Mouse (Mus musculus): ENCODE measurements around the gene Ptpn13. TPM values are rescaled to one million over a fixed set of nuclear protein-coding genes. Genes with fewer than 3 reads are reported as not detected.

Ptpn13 gene
- polyA plus RNA-seq, 1 experiment from 2014 or later: 16.4 TPM

- H3K9ac ChIP-seq (ENCODE audit: low read length): no peak overlapping the region
- DNase-seq (ENCODE audit: low spot score) (no peak), ATAC-seq (ENCODE audit: insufficient read depth, low FRiP score, low TSS enrichment) (no peak)
- WGBS: 68% methylated on average over 13 of the region's 13 CpGs
- no peak overlapping the region for H3K27ac ChIP-seq (ENCODE audit: low read depth, low read length)
- no peaks in the 10 kb centered on the region for H3K4me1 ChIP-seq (ENCODE audit: control insufficient read depth, insufficient read depth, low read length)
- H3K4me2 ChIP-seq (ENCODE audit: low read depth): no peak overlapping the region
- no peak overlapping the region for H3K4me3 ChIP-seq (ENCODE audit: low read depth, low read length)
- no peaks in the 10 kb centered on the region for H3K27me3 ChIP-seq (ENCODE audit: control insufficient read depth, insufficient read depth, low read length)
- H3K36me3 ChIP-seq (ENCODE audit: control insufficient read depth, insufficient read depth, low read length): no peaks in the 10 kb centered on the region
- H3K9me3 ChIP-seq (ENCODE audit: control insufficient read depth, low read length): no peaks in the 10 kb centered on the region
Observed at GRCm38 (mm10) chr5:103595394-103596226, 170.6 kb downstream of the Ptpn13 start.

DNA sequence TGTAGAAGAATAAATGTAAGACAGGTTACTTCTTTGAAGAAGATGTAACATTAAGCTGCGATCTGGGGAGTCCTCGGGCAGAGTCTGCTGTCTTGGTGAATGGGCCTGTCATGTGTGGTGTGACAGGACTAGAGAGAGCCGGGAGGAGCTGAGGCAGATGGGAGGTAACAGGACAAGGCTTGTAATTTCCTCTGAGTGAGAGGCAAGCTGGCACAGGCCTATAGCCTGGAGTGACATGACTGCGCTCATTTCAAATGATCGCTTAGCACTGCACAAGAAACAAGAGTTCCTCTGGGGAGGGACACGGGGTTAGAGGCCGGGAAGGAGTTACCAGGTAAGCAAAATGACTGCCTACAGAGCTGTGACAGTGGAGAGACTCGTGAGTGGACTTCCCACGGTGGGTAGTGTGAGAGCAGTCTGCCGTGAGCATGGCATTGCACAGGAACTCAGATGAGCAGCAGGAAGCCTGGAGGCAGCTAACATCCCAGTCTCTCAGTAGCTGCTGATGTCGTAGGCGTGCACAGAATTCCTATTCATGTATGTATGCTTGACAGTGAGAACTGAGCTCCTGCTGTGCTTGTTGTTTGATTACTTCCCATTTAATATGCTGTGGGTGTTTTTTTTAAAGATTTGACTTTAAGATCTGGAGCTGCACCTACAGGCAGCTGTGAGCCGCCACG is 171.6 kb downstream of the Ptpn13 start:
- no peaks in the 10 kb centered on the region for H3K27me3 ChIP-seq (ENCODE audit: control insufficient read depth, insufficient read depth, low read length)
- H3K27ac ChIP-seq (ENCODE audit: low read depth, low read length): no peak overlapping the region
- no peaks in the 10 kb centered on the region for H3K36me3 ChIP-seq (ENCODE audit: control insufficient read depth, insufficient read depth, low read length)
- no peaks in the 10 kb centered on the region for H3K9me3 ChIP-seq (ENCODE audit: control insufficient read depth, low read length)
- no peak overlapping the region for H3K9ac ChIP-seq (ENCODE audit: low read length)
- no peak overlapping the region for H3K4me2 ChIP-seq (ENCODE audit: low read depth)
- 75% methylated on average over 14 of the region's 14 CpGs for WGBS
- DNase-seq (ENCODE audit: low spot score): no peak
- ATAC-seq (ENCODE audit: insufficient read depth, low FRiP score, low TSS enrichment): no peak
- no peak overlapping the region for H3K4me3 ChIP-seq (ENCODE audit: low read depth, low read length)
- H3K4me1 ChIP-seq (ENCODE audit: control insufficient read depth, insufficient read depth, low read length): no peaks in the 10 kb centered on the region

GRCm38 (mm10) chr5:103597604-103598003 is 172.6 kb downstream of the Ptpn13 start:
- Histone ChIP-seq H3K36me3 (ENCODE audit: control insufficient read depth, insufficient read depth, low read length) (no peaks in the 10 kb centered on the region), H3K27me3 (ENCODE audit: control insufficient read depth, insufficient read depth, low read length) (no peaks in the 10 kb centered on the region), H3K9ac (ENCODE audit: low read length) (no peak overlapping the region), H3K27ac (ENCODE audit: low read depth, low read length) (no peak overlapping the region), H3K9me3 (ENCODE audit: control insufficient read depth, low read length) (no peaks in the 10 kb centered on the region), H3K4me2 (ENCODE audit: low read depth) (no peak overlapping the region), H3K4me1 (ENCODE audit: control insufficient read depth, insufficient read depth, low read length) (no peaks in the 10 kb centered on the region), H3K4me3 (ENCODE audit: low read depth, low read length) (no peak overlapping the region)
- WGBS: 65% methylated on average over 6 of the region's 6 CpGs
- ATAC-seq (ENCODE audit: insufficient read depth, low FRiP score, low TSS enrichment): no peak
- DNase-seq (ENCODE audit: low spot score): no peak

DNA sequence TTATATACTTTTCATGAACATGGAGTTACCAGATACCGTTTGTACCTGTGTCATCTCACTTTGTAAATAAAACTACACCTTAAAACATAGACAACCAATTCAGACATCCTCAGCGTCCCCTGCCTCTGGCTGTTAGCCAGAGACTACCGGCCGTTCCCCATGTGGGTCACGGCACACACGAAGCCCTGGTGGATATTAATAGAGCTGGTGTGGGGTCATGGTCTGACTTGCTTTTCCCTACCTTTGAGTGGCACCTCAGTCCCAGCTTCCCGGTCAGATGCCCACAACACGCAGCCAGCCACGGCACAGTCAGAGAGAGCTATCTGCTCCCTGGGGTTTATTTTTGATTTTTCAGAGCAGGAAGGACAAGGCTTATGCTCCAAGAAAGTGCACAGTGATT is 173.3 kb downstream of the Ptpn13 start:
- Histone ChIP-seq H3K9me3 (ENCODE audit: control insufficient read depth, low read length) (no peaks in the 10 kb centered on the region), H3K4me2 (ENCODE audit: low read depth) (no peak overlapping the region), H3K4me3 (ENCODE audit: low read depth, low read length) (no peak overlapping the region), H3K36me3 (ENCODE audit: control insufficient read depth, insufficient read depth, low read length) (no peaks in the 10 kb centered on the region), H3K4me1 (ENCODE audit: control insufficient read depth, insufficient read depth, low read length) (no peaks in the 10 kb centered on the region), H3K27me3 (ENCODE audit: control insufficient read depth, insufficient read depth, low read length) (no peaks in the 10 kb centered on the region), H3K9ac (ENCODE audit: low read length) (no peak overlapping the region), H3K27ac (ENCODE audit: low read depth, low read length) (no peak overlapping the region)
- ATAC-seq (ENCODE audit: insufficient read depth, low FRiP score, low TSS enrichment): no peak
- 92% methylated on average over 9 of the region's 9 CpGs for WGBS
- DNase-seq (ENCODE audit: low spot score): no peak

- ATAC-seq (ENCODE audit: insufficient read depth, low FRiP score, low TSS enrichment) (no peak), DNase-seq (ENCODE audit: low spot score) (no peak)
- Histone ChIP-seq H3K4me1 (ENCODE audit: control insufficient read depth, insufficient read depth, low read length) (no peaks in the 10 kb centered on the region), H3K27ac (ENCODE audit: low read depth, low read length) (no peak overlapping the region), H3K27me3 (ENCODE audit: control insufficient read depth, insufficient read depth, low read length) (no peaks in the 10 kb centered on the region), H3K36me3 (ENCODE audit: control insufficient read depth, insufficient read depth, low read length) (no peaks in the 10 kb centered on the region), H3K4me2 (ENCODE audit: low read depth) (no peak overlapping the region), H3K9ac (ENCODE audit: low read length) (no peak overlapping the region), H3K9me3 (ENCODE audit: control insufficient read depth, low read length) (no peaks in the 10 kb centered on the region), H3K4me3 (ENCODE audit: low read depth, low read length) (no peak overlapping the region)
- WGBS: 82% methylated on average over 5 of the region's 5 CpGs
Observed at GRCm38 (mm10) chr5:103598881-103599280, 173.9 kb downstream of the Ptpn13 start.

DNA sequence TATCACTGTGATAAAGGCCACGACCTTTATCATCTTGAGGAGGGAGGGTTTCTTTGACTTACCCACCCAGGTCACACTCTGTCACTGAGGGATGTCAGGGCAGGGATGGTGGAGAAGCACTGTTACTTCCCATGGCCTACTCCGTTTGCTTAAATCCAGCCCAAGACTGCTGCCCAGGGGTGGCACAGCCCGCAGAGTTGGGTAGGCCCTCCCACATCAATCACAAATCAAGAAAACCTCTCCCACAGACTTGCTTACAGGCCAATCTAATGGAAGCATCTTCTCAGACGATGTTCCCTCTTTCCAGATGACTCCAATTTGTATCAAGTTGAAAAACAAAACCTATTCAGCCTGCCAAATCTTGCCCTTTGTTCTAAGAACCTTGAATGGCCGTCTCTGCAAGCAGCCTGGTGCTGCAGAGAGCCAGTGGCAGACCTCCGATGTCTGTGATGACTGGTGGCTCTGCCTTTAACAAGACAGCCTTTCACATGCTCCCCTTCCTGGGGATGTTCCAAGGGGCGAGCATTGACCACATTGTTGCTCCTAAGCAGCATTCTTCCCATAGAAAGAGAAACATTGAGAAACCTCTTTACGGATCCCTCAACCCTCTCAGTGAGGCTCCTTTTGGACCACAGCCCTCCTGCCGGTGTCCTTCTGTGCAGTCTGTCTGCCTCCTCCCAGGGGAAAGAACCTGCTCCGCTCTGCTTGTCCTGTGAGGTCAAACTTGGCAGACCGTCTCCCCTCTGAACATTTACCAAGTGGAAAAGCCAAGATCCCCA is 178.3 kb downstream of the Ptpn13 start:
- H3K9me3 ChIP-seq (ENCODE audit: control insufficient read depth, low read length): no peaks in the 10 kb centered on the region
- no peak for ATAC-seq (ENCODE audit: insufficient read depth, low FRiP score, low TSS enrichment)
- no peak overlapping the region for H3K4me2 ChIP-seq (ENCODE audit: low read depth)
- DNase-seq (ENCODE audit: low spot score): no peak
- H3K27ac ChIP-seq (ENCODE audit: low read depth, low read length): no peak overlapping the region
- WGBS: 51% methylated on average over 11 of the region's 11 CpGs
- no peaks in the 10 kb centered on the region for H3K36me3 ChIP-seq (ENCODE audit: control insufficient read depth, insufficient read depth, low read length)
- no peak overlapping the region for H3K9ac ChIP-seq (ENCODE audit: low read length)
- no peak overlapping the region for H3K4me3 ChIP-seq (ENCODE audit: low read depth, low read length)
- no peaks in the 10 kb centered on the region for H3K27me3 ChIP-seq (ENCODE audit: control insufficient read depth, insufficient read depth, low read length)
- H3K4me1 ChIP-seq (ENCODE audit: control insufficient read depth, insufficient read depth, low read length): no peaks in the 10 kb centered on the region

GRCm38 (mm10) chr5:103605707-103606106 is 180.7 kb downstream of the Ptpn13 start:
- Histone ChIP-seq H3K9ac (ENCODE audit: low read length) (no peak overlapping the region), H3K4me2 (ENCODE audit: low read depth) (no peak overlapping the region), H3K27ac (ENCODE audit: low read depth, low read length) (no peak overlapping the region), H3K4me3 (ENCODE audit: low read depth, low read length) (no peak overlapping the region), H3K9me3 (ENCODE audit: control insufficient read depth, low read length) (no peaks in the 10 kb centered on the region), H3K36me3 (ENCODE audit: control insufficient read depth, insufficient read depth, low read length) (no peaks in the 10 kb centered on the region), H3K27me3 (ENCODE audit: control insufficient read depth, insufficient read depth, low read length) (no peaks in the 10 kb centered on the region), H3K4me1 (ENCODE audit: control insufficient read depth, insufficient read depth, low read length) (no peaks in the 10 kb centered on the region)
- 84% methylated on average over 7 of the region's 7 CpGs for WGBS
- DNase-seq (ENCODE audit: low spot score) (no peak), ATAC-seq (ENCODE audit: insufficient read depth, low FRiP score, low TSS enrichment) (no peak)

DNA sequence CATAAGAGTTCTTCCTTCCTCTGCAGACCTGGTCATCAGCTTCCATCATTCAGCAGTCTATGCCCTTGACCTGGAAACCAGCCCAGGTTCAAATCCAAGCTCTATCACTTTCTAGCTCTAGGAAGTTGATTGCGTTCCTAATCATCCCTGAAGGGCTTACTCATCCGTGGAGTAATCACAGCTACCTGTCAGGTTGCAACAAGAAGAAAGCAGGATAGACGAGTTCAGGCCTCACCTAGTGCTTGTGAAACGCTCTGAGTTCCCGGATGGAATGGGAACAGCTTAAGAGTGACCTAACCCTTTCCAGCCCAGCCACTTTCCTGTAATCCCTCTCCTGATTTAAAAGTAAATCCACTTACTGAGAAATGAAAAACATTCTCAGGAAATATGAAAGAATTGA is 185.2 kb downstream of the Ptpn13 start:
- Histone ChIP-seq H3K27me3 (ENCODE audit: control insufficient read depth, insufficient read depth, low read length) (no peaks in the 10 kb centered on the region), H3K9me3 (ENCODE audit: control insufficient read depth, low read length) (no peaks in the 10 kb centered on the region), H3K4me2 (ENCODE audit: low read depth) (no peak overlapping the region), H3K9ac (ENCODE audit: low read length) (no peak overlapping the region), H3K27ac (ENCODE audit: low read depth, low read length) (no peak overlapping the region), H3K4me1 (ENCODE audit: control insufficient read depth, insufficient read depth, low read length) (no peaks in the 10 kb centered on the region), H3K4me3 (ENCODE audit: low read depth, low read length) (no peak overlapping the region), H3K36me3 (ENCODE audit: control insufficient read depth, insufficient read depth, low read length) (no peaks in the 10 kb centered on the region)
- DNase-seq (ENCODE audit: low spot score) (no peak), ATAC-seq (ENCODE audit: insufficient read depth, low FRiP score, low TSS enrichment) (no peak)
- WGBS: 81% methylated on average over 5 of the region's 5 CpGs
